In the genomic region with DNA sequence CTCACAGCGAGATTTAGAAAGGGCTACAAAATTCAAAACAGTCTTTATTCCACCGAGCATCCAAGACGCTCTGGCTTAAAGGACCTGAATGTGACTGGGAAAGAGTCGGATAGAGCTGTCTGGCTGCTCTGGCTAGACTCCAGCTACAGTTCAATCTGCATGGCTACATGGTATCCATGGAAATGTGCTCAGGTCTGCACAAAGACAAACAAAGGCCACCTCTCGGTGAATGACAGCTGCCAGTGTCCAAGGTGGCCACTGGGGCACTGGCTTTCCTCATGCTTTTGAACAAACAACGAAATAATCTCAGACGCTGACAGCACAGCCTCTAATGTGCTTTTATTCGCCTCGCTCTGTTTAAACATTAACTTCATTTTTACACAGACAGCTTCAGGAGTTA, we compare ENCODE assay signal across 8 mouse cellular contexts. TPM values are rescaled to one million over a fixed set of nuclear protein-coding genes. Genes with fewer than 3 reads are reported as not detected.
A peak's percentile ranks its signal among the peaks of the same experiment; 100 is the strongest.
DNase-seq lines count a peak whose midpoint lies in the region; ATAC-seq and TF ChIP-seq lines count a peak whose summit lies in the region.

No protein-coding gene starts in this region.

- no peaks in the 10 kb centered on the region for H3K27me3 ChIP-seq in hindbrain, embryonic 12.5 days
- H3K27me3 ChIP-seq in liver, embryonic 11.5 days (replicated peaks; ENCODE audit: control insufficient read depth, insufficient read depth, low read length): no peaks in the 10 kb centered on the region
- no peaks in the 10 kb centered on the region for H3K27me3 ChIP-seq in stomach, postnatal 0 days (ENCODE audit: control insufficient read depth, insufficient read depth, low read length)

- peak overlapping the region; percentile 62; the same call in 1 of the 2 replicates for H3K27ac ChIP-seq in hindbrain, embryonic 12.5 days
- no peak overlapping the region for H3K27ac ChIP-seq in liver, embryonic 11.5 days (ENCODE audit: low read depth, low read length)
- H3K27ac ChIP-seq in stomach, postnatal 0 days (replicated peaks): no peak overlapping the region

- H3K4me3 ChIP-seq in hindbrain, embryonic 12.5 days: no peak overlapping the region
- no peak overlapping the region for H3K4me3 ChIP-seq in liver, embryonic 11.5 days (ENCODE audit: low read depth, low read length)
- no peak overlapping the region for H3K4me3 ChIP-seq in stomach, postnatal 0 days (ENCODE audit: low read depth, low read length)

- no peak overlapping the region for H3K9ac ChIP-seq in hindbrain, embryonic 12.5 days
- H3K9ac ChIP-seq in liver, embryonic 11.5 days (ENCODE audit: low read depth, low read length): no peak overlapping the region
- no peak overlapping the region for H3K9ac ChIP-seq in stomach, postnatal 0 days (ENCODE audit: low read length)

- no peaks in the 10 kb centered on the region for H3K36me3 ChIP-seq in hindbrain, embryonic 12.5 days
- no peaks in the 10 kb centered on the region for H3K36me3 ChIP-seq in liver, embryonic 11.5 days (ENCODE audit: control insufficient read depth, insufficient read depth, low read length)
- no peaks in the 10 kb centered on the region for H3K36me3 ChIP-seq in stomach, postnatal 0 days (ENCODE audit: control insufficient read depth, insufficient read depth, low read length)

- peaks cover 13% of the 10 kb centered on the region for H3K4me1 ChIP-seq in hindbrain, embryonic 12.5 days
- no peaks in the 10 kb centered on the region for H3K4me1 ChIP-seq in liver, embryonic 11.5 days (replicated peaks; ENCODE audit: control insufficient read depth, insufficient read depth, low read length)
- peaks cover 2% of the 10 kb centered on the region; the same call in 1 of the 2 replicates for H3K4me1 ChIP-seq in stomach, postnatal 0 days (replicated peaks; ENCODE audit: control insufficient read depth, insufficient read depth)

- no peak for TF ChIP-seq EP300 in stomach, postnatal 0 days (optimal IDR thresholded peaks at IDR 0.05)

- peak; percentile 96 for ATAC-seq in hindbrain, embryonic 12.5 days (ENCODE audit: low FRiP score)
- ATAC-seq in liver, embryonic 11.5 days (replicated peaks; ENCODE audit: low FRiP score): peak; percentile 71; the same call in 1 of the 2 replicates
- ATAC-seq in stomach, postnatal 0 days (ENCODE audit: low FRiP score, low TSS enrichment): peak; percentile 77; the same call in 1 of the 2 replicates

- no peak for TF ChIP-seq CTCF in stomach, postnatal 0 days (IDR thresholded peaks at IDR 0.05; ENCODE audit: low read depth)

- H3K9me3 ChIP-seq in hindbrain, embryonic 12.5 days (replicated peaks): no peaks in the 10 kb centered on the region
- no peaks in the 10 kb centered on the region for H3K9me3 ChIP-seq in liver, embryonic 11.5 days (ENCODE audit: control insufficient read depth, low read length)
- no peaks in the 10 kb centered on the region for H3K9me3 ChIP-seq in stomach, postnatal 0 days (ENCODE audit: control insufficient read depth, low read length)

- DNase-seq in right cerebral cortex, postnatal 10 days (ENCODE audit: low spot score in 2 of 2): peak; percentile 43 to 55
- no peak for DNase-seq in right cerebral cortex, adult 18-20 months
- no peak for DNase-seq in liver, embryonic 11.5 days (ENCODE audit: low spot score)
- DNase-seq in stomach, postnatal 0 days (ENCODE audit: low spot score): peak; percentile 38
- DNase-seq in adrenal gland, postnatal 14 days: no peak
- no peak for DNase-seq in left cerebral cortex, adult 9 months (ENCODE audit: low spot score in 2 of 2)
- DNase-seq in lung, postnatal 36 days: no peak

- peak overlapping the region; percentile 27; the same call in 1 of the 2 replicates for H3K4me2 ChIP-seq in hindbrain, embryonic 12.5 days (replicated peaks)
- H3K4me2 ChIP-seq in liver, embryonic 11.5 days: no peak overlapping the region
- H3K4me2 ChIP-seq in stomach, postnatal 0 days (replicated peaks; ENCODE audit: low read depth): 0 out of 2 replicates have a peak overlapping the region, but pooled peaks have one; percentile 14

- WGBS in hindbrain, embryonic 12.5 days: 27% methylated on average over 9 of the region's 9 CpGs
- WGBS in liver, embryonic 11.5 days: 70% methylated on average over 9 of the region's 9 CpGs
- 24% methylated on average over 9 of the region's 9 CpGs for WGBS in stomach, postnatal 0 days

RNA-seq across cellular contexts. Expression of a gene that starts 8.6 kb away (rescaled TPM):
- polyA plus RNA-seq in hindbrain, embryonic 12.5 days (2016; fragmentation: Nextera tagmentation; extraction: Ambion mirVana): 2.0 and 2.9 TPM in 2 replicates
- polyA plus RNA-seq in liver, embryonic 11.5 days (2014; fragmentation: Nextera tagmentation; extraction: Ambion mirVana): 1.3 TPM in 2 replicates
- 1.9 and 4.4 TPM in 2 replicates for polyA plus RNA-seq in stomach, postnatal 0 days (2015; fragmentation: Nextera tagmentation; extraction: Ambion mirVana)
- total RNA-seq in adrenal gland, postnatal 14 days (2021): 3.9 and 4.4 TPM in 2 replicates

Comparison
In these comparisons a context has a peak if more than half of its experiments do, and no peak if none do; other contexts are left out.
1. DNase-seq: peak in right cerebral cortex, postnatal 10 days (2 of 2) and stomach, postnatal 0 days (single experiment); none in right cerebral cortex, adult 18-20 months (single experiment), liver, embryonic 11.5 days (single experiment), adrenal gland, postnatal 14 days (single experiment), left cerebral cortex, adult 9 months (0 of 2) and lung, postnatal 36 days (single experiment).
2. Peak in every context shown above with its lines, with median percentiles within 50 percentile points of each other: ATAC-seq.